Mouse (Mus musculus) common myeloid progenitor, adult 5-6 weeks (primary cell): ENCODE measurements around the gene Acadl. TPM values are rescaled to one million over a fixed set of nuclear protein-coding genes. Genes with fewer than 3 reads are reported as not detected.

ENCODE experiments used
- ATAC-seq: replicated peaks from 2 replicates; pipeline ENCODE4 v1.8.0; 2016; ENCODE audit warnings: low read depth, mild to moderate bottlenecking, moderate TSS enrichment, inconsistent platforms; ENCODE audit not compliant: poor library complexity, severe bottlenecking
- total RNA-seq: library from RNA; stranded (forward); fragments of 200-1000, 187-1606 nt; gene quantifications from 2 replicates; pipeline ENCODE4 v1.2.3, GENCODE M21; 2017

Acadl gene
- total RNA-seq, 1 experiment from 2014 or later = 98.8 TPM

DNA sequence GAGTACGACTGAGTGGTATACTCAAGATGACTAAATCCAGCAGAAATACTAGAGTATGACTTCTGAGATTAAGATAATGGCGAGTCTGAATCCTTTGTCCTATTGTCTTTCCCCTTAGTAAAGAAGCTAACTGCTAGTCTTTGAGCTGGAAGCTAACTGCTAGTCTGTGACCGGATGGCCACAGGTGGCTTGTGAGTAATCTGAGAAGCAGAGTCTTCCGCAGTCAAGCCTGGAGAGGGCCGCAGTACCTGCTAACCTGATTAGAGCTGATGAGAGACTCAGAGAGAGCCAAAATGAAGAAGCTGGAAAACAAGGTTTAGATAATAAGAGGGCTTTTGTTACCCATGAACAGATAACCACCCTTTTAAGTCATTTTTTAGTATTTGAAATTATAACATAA lies 58.4 kb downstream of the Acadl start:
- no peak for ATAC-seq

DNA sequence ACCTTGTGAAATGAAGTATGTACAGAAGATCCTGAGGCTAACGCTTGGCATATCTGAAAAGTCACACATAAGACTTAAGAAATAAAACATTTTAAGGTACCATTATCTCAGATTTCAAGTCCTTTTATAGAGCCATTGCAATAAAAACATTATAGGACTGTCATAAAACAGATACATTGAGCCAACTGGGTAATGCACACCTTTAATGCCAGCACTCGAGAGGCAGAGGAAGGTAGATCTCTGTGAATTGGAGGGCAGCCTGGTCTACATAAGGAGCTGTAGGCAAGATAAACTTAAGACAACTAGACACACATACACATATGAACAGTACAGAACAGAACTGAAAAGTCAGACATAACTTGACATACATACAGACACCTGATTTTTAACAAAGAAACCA lies 65.1 kb downstream of the Acadl start:
- ATAC-seq = no peak

DNA sequence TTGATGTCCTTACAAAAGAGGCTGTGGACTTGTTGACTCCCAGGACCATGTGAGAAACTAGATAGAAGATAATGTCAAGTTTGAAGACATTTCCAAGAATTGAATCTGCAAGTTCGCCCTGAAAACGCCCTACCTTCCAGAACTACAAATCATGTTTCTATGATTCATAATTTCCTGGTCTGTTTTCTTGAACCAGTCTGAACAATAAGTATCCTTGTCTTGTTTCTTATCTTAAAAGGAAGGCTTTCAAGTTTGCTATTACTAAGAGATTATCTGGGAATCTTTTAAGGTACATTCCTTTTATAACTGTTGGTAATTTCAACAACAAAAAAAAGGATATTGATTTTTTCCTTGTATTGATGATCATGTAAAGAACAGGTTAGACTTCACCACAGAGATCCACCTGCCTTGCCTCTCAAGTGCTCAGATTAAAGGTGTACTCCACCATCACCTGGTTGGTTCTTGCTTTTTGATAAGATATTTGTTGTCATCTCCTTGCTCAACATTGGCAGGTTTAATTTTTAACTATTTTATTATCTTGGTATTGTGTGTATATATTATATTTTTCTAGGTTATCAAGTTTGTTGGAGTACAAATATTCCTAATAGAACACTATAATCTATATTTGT lies 70.1 kb downstream of the Acadl start:
- ATAC-seq = no peak

GRCm38 (mm10) chr1:66782296-66782695 lies 80.8 kb downstream of the Acadl start:
- ATAC-seq = 0 out of 2 replicates have a peak, but pooled peaks have one; percentile 36

- ATAC-seq = 0 out of 2 replicates have a peak, but pooled peaks have one; percentile 50
Measured at GRCm38 (mm10) chr1:66781027-66781426, 82.0 kb downstream of the Acadl start.

Other genes with a start within 250 kb of the Acadl start
- 34.3 and 38.9 TPM in 2 replicates for gene Rpe, start 162.4 kb downstream of the Acadl start, total RNA-seq
- gene Kansl1l, start 45.7 kb downstream of the Acadl start, total RNA-seq = 46.3 and 57.1 TPM in 2 replicates
- gene Myl1, start 82.1 kb upstream of the Acadl start, total RNA-seq = not detected in 2 replicates
- gene Lancl1, start 175.6 kb upstream of the Acadl start, total RNA-seq = 39.8 and 39.9 TPM in 2 replicates